ENCODE assay signal across 10 mouse cellular contexts in the genomic region with DNA sequence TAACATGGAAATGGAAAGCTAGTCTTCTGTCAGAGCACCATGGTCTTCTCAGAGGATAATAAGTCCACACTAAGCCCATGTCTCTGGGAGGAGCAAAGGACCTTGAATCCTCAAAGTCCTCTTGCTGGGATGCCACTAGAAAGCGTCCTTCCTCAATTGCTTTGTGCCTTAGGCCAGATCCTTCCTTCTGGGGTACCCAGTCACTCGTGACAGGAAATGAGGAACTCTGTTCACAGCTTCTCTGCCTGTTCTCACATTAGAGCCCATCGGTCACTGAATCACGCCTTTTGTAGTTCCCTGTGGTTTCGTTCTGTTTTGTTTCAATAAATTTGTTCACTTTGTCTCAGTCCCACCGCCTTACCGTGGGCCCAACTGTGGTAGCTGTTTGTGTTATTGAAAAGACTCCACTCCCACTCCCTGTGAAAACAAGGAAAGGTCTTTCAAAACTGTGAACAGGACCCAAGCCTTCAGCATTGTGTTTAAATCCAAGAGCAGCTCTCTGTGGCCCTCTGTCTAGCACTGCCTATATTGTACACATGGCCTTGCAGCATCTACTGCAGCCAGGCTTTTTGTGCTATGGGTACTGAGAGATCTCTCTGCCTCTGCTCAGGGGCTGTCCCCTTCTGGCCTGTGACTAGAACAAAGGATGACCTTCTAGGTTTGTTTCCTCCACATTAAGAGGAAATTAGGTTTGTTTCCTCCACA.
DNase-seq lines count a peak whose midpoint lies in the region; ATAC-seq and TF ChIP-seq lines count a peak whose summit lies in the region.
"Had no signal": no experiment of that assay in that cellular context is flagged by ENCODE, and none has a peak within 500 bp of the region (broad histone marks: within the 10 kb centered on the region; RNA-seq: fewer than 3 reads in every experiment).

No protein-coding gene starts in this region.

- H3K4me1 ChIP-seq in liver, postnatal 0 days (ENCODE audit: insufficient read depth): 0 out of 2 replicates have a peak, but pooled peaks cover 2% of the 10 kb centered on the region
- no peaks in the 10 kb centered on the region for H3K4me1 ChIP-seq in liver, embryonic 11.5 days (replicated peaks; ENCODE audit: control insufficient read depth, insufficient read depth, low read length)
- peaks cover 31% of the 10 kb centered on the region for H3K4me1 ChIP-seq in embryonic facial prominence, embryonic 15.5 days
- H3K4me1 ChIP-seq in heart, embryonic 16.5 days (ENCODE audit: control insufficient read depth, insufficient read depth, low read length): peaks cover 46% of the 10 kb centered on the region
- H3K4me1 ChIP-seq in midbrain, embryonic 14.5 days (ENCODE audit: control insufficient read depth, insufficient read depth, low read length): peaks cover 17% of the 10 kb centered on the region; the same call in 1 of the 2 replicates
- peaks cover 12% of the 10 kb centered on the region for H3K4me1 ChIP-seq in cerebellum, adult 2 months (ENCODE audit: control insufficient read depth, insufficient read depth, low read length)
- H3K4me1 ChIP-seq: liver, embryonic 12.5 days had no signal

- H3K4me3 ChIP-seq in liver, postnatal 0 days (ENCODE audit: low read depth, low read length): no peak overlapping the region
- no peak overlapping the region for H3K4me3 ChIP-seq in liver, embryonic 11.5 days (ENCODE audit: low read depth, low read length)
- no peak overlapping the region for H3K4me3 ChIP-seq in embryonic facial prominence, embryonic 15.5 days (replicated peaks)
- H3K4me3 ChIP-seq in heart, embryonic 16.5 days (ENCODE audit: low read length): no peak overlapping the region
- H3K4me3 ChIP-seq in midbrain, embryonic 14.5 days (replicated peaks; ENCODE audit: low read depth, low read length): no peak overlapping the region
- H3K4me3 ChIP-seq in cerebellum, adult 2 months (replicated peaks; ENCODE audit: insufficient read depth, low read depth, low read length): no peak overlapping the region
- H3K4me3 ChIP-seq: liver, embryonic 12.5 days had no signal

- no peak overlapping the region for H3K27ac ChIP-seq in liver, postnatal 0 days (ENCODE audit: low read depth)
- no peak overlapping the region for H3K27ac ChIP-seq in liver, embryonic 11.5 days (ENCODE audit: low read depth, low read length)
- H3K27ac ChIP-seq in embryonic facial prominence, embryonic 15.5 days (replicated peaks): peak overlapping the region; percentile 72; the same call in 1 of the 2 replicates
- peak overlapping the region; percentile 83 for H3K27ac ChIP-seq in heart, embryonic 16.5 days (ENCODE audit: low read length)
- H3K27ac ChIP-seq in midbrain, embryonic 14.5 days (replicated peaks; ENCODE audit: low read depth, low read length): 0 out of 2 replicates have a peak overlapping the region, but pooled peaks have one; percentile 26
- H3K27ac ChIP-seq in cerebellum, adult 2 months (ENCODE audit: insufficient read depth, low read length): no peak overlapping the region
- H3K27ac ChIP-seq: liver, embryonic 12.5 days had no signal

- TF ChIP-seq EP300 in liver, postnatal 0 days (IDR thresholded peaks at IDR 0.05; ENCODE audit: low read depth): no peak

- H3K9me3 ChIP-seq in liver, postnatal 0 days (ENCODE audit: low read length): no peaks in the 10 kb centered on the region
- no peaks in the 10 kb centered on the region for H3K9me3 ChIP-seq in liver, embryonic 11.5 days (ENCODE audit: control insufficient read depth, low read length)
- no peaks in the 10 kb centered on the region for H3K9me3 ChIP-seq in embryonic facial prominence, embryonic 15.5 days (replicated peaks)
- no peaks in the 10 kb centered on the region for H3K9me3 ChIP-seq in heart, embryonic 16.5 days (replicated peaks; ENCODE audit: control insufficient read depth, low read length)
- H3K9me3 ChIP-seq in midbrain, embryonic 14.5 days (ENCODE audit: control insufficient read depth, low read length): no peaks in the 10 kb centered on the region
- H3K9me3 ChIP-seq: liver, embryonic 12.5 days had no signal

- TF ChIP-seq POLR2A in cerebellum, adult 2 months (IDR thresholded peaks at IDR 0.05; ENCODE audit: borderline replicate concordance, insufficient read depth, low read length): no peak

- DNase-seq in liver, postnatal 0 days: no peak
- no peak for DNase-seq in liver, embryonic 11.5 days (ENCODE audit: low spot score)
- DNase-seq in midbrain, embryonic 14.5 days: no peak
- DNase-seq in cerebellum, postnatal 25 days: no peak
- DNase-seq in cerebellum, adult 2 months: no peak
- DNase-seq: adrenal gland, adult 2 months; cerebellum, adult 9-10 months had no signal

- ATAC-seq in liver, postnatal 0 days: no peak
- ATAC-seq in liver, embryonic 11.5 days (replicated peaks; ENCODE audit: low FRiP score): no peak
- no peak for ATAC-seq in embryonic facial prominence, embryonic 15.5 days (ENCODE audit: insufficient number of reproducible peaks, low FRiP score, low TSS enrichment, low read depth)
- no peak for ATAC-seq in heart, embryonic 16.5 days (replicated peaks; ENCODE audit: extremely low read depth, insufficient read depth, low FRiP score)
- no peak for ATAC-seq in midbrain, embryonic 14.5 days (ENCODE audit: low FRiP score, low TSS enrichment)
- ATAC-seq: liver, embryonic 12.5 days had no signal

- TF ChIP-seq CTCF in liver, postnatal 0 days (IDR thresholded peaks at IDR 0.05; ENCODE audit: low read depth): 0 out of 2 replicates have a peak, but pooled peaks have one; percentile 3
- no peak for TF ChIP-seq CTCF in cerebellum, adult 2 months (IDR thresholded peaks at IDR 0.05; ENCODE audit: borderline replicate concordance, insufficient read depth, low read depth, low read length)

- H3K36me3 ChIP-seq in liver, postnatal 0 days (replicated peaks; ENCODE audit: insufficient read depth, low read length): no peaks in the 10 kb centered on the region
- H3K36me3 ChIP-seq in liver, embryonic 11.5 days (ENCODE audit: control insufficient read depth, insufficient read depth, low read length): no peaks in the 10 kb centered on the region
- no peaks in the 10 kb centered on the region for H3K36me3 ChIP-seq in embryonic facial prominence, embryonic 15.5 days
- H3K36me3 ChIP-seq in heart, embryonic 16.5 days (ENCODE audit: control insufficient read depth, insufficient read depth): no peaks in the 10 kb centered on the region
- no peaks in the 10 kb centered on the region for H3K36me3 ChIP-seq in midbrain, embryonic 14.5 days (ENCODE audit: control insufficient read depth, insufficient read depth, low read length)
- H3K36me3 ChIP-seq: liver, embryonic 12.5 days had no signal

- 44% methylated on average over 7 of the region's 7 CpGs for WGBS in liver, postnatal 0 days (ENCODE audit: insufficient replicate concordance)
- WGBS in liver, embryonic 11.5 days: 59% methylated on average over 7 of the region's 7 CpGs
- 58% methylated on average over 7 of the region's 7 CpGs for WGBS in embryonic facial prominence, embryonic 15.5 days
- 70% methylated on average over 7 of the region's 7 CpGs for WGBS in heart, embryonic 16.5 days
- WGBS in midbrain, embryonic 14.5 days: 64% methylated on average over 7 of the region's 7 CpGs
- WGBS in cerebellum, adult 2 months: 81% methylated on average over 7 of the region's 7 CpGs

- H3K9ac ChIP-seq in liver, postnatal 0 days (replicated peaks): no peak overlapping the region
- no peak overlapping the region for H3K9ac ChIP-seq in liver, embryonic 11.5 days (ENCODE audit: low read depth, low read length)
- H3K9ac ChIP-seq in embryonic facial prominence, embryonic 15.5 days: no peak overlapping the region
- peak overlapping the region; percentile 50 for H3K9ac ChIP-seq in heart, embryonic 16.5 days (ENCODE audit: low read length)
- no peak overlapping the region for H3K9ac ChIP-seq in midbrain, embryonic 14.5 days (replicated peaks; ENCODE audit: low read length)
- H3K9ac ChIP-seq: liver, embryonic 12.5 days had no signal

- no peak overlapping the region for H3K4me2 ChIP-seq in liver, postnatal 0 days (ENCODE audit: low read depth, low read length)
- no peak overlapping the region for H3K4me2 ChIP-seq in liver, embryonic 11.5 days
- H3K4me2 ChIP-seq in embryonic facial prominence, embryonic 15.5 days (replicated peaks): no peak overlapping the region
- no peak overlapping the region for H3K4me2 ChIP-seq in heart, embryonic 16.5 days (ENCODE audit: low read depth, low read length)
- no peak overlapping the region for H3K4me2 ChIP-seq in midbrain, embryonic 14.5 days (ENCODE audit: low read length)
- H3K4me2 ChIP-seq: liver, embryonic 12.5 days had no signal

- H3K27me3 ChIP-seq in liver, postnatal 0 days (ENCODE audit: insufficient read depth, low read length): no peaks in the 10 kb centered on the region
- no peaks in the 10 kb centered on the region for H3K27me3 ChIP-seq in liver, embryonic 11.5 days (replicated peaks; ENCODE audit: control insufficient read depth, insufficient read depth, low read length)
- no peaks in the 10 kb centered on the region for H3K27me3 ChIP-seq in embryonic facial prominence, embryonic 15.5 days
- no peaks in the 10 kb centered on the region for H3K27me3 ChIP-seq in heart, embryonic 16.5 days (ENCODE audit: control insufficient read depth, insufficient read depth, low read length)
- no peaks in the 10 kb centered on the region for H3K27me3 ChIP-seq in midbrain, embryonic 14.5 days (ENCODE audit: control insufficient read depth, insufficient read depth, low read length)
- no peaks in the 10 kb centered on the region for H3K27me3 ChIP-seq in cerebellum, adult 2 months (ENCODE audit: control insufficient read depth, insufficient read depth, low read length)
- H3K27me3 ChIP-seq: liver, embryonic 12.5 days had no signal

Comparison
In these comparisons a context has a peak if more than half of its experiments do, and no peak if none do; other contexts are left out.
1. H3K27ac ChIP-seq: peak in embryonic facial prominence, embryonic 15.5 days (single experiment), heart, embryonic 16.5 days (single experiment) and midbrain, embryonic 14.5 days (single experiment); none in liver, postnatal 0 days (single experiment), liver, embryonic 11.5 days (single experiment) and cerebellum, adult 2 months (single experiment).